Mouse (Mus musculus): ENCODE results near the gene Dock10. TPM values are rescaled to one million over a fixed set of nuclear protein-coding genes. Genes with fewer than 3 reads are reported as not detected.
"Not testable (repeated sequence)": the region's sequence is repeated elsewhere in the genome, so short reads cannot be mapped to it uniquely, and the experiment has no call there.

Gene Dock10
- polyA plus RNA-seq, 1 experiment from 2014 or later, result 3.5 TPM

- H3K4me3 ChIP-seq (replicated peaks), result no peak overlapping the region
- 0 out of 2 replicates have a peak, but pooled peaks cover 3% of the 10 kb centered on the region for H3K4me1 ChIP-seq (replicated peaks)
- no peak overlapping the region for H3K4me2 ChIP-seq (replicated peaks)
- H3K9ac ChIP-seq, result no peak overlapping the region
- H3K27me3 ChIP-seq (replicated peaks), result peaks cover 17% of the 10 kb centered on the region
- WGBS, result 78% methylated on average over 7 of the region's 7 CpGs
- ATAC-seq, result no peak
- no peaks in the 10 kb centered on the region for H3K36me3 ChIP-seq
- no peak overlapping the region for H3K27ac ChIP-seq
- no peaks in the 10 kb centered on the region for H3K9me3 ChIP-seq
Observed at GRCm38 (mm10) chr1:80755296-80756059, 2.8 kb downstream of the Dock10 start.

- not testable (repeated sequence) for ATAC-seq
Observed at GRCm38 (mm10) chr1:80749122-80749521, 9.2 kb downstream of the Dock10 start.

GRCm38 (mm10) chr1:80746691-80747463 lies 11.4 kb downstream of the Dock10 start:
- no peak overlapping the region for H3K27ac ChIP-seq
- no peaks in the 10 kb centered on the region for H3K27me3 ChIP-seq (replicated peaks)
- H3K9me3 ChIP-seq, result no peaks in the 10 kb centered on the region
- ATAC-seq, result no peak
- H3K4me1 ChIP-seq (replicated peaks), result no peaks in the 10 kb centered on the region
- H3K4me3 ChIP-seq (replicated peaks), result no peak overlapping the region
- H3K4me2 ChIP-seq (replicated peaks), result no peak overlapping the region
- no peak overlapping the region for H3K9ac ChIP-seq
- no peaks in the 10 kb centered on the region for H3K36me3 ChIP-seq
- 58% methylated on average over 2 of the region's 2 CpGs for WGBS

More at GRCm38 (mm10) chr1:80749122-80749521, 9.2 kb downstream of the Dock10 start:
- not testable (repeated sequence) for H3K4me2 ChIP-seq (replicated peaks); H3K4me1 ChIP-seq (replicated peaks); H3K27me3 ChIP-seq (replicated peaks); H3K9ac ChIP-seq; H3K27ac ChIP-seq; H3K36me3 ChIP-seq; H3K4me3 ChIP-seq (replicated peaks); H3K9me3 ChIP-seq
- whole genome bisulfite sequencing, result 83% methylated on average over 2 of the region's 2 CpGs

GRCm38 (mm10) chr1:80746195-80746594 lies 12.1 kb downstream of the Dock10 start:
- H3K4me2 ChIP-seq (replicated peaks), result no peak overlapping the region
- no peaks in the 10 kb centered on the region for H3K27me3 ChIP-seq (replicated peaks)
- 72% methylated on average over 6 of the region's 6 CpGs for WGBS
- ATAC-seq, result no peak
- H3K4me1 ChIP-seq (replicated peaks), result no peaks in the 10 kb centered on the region
- no peak overlapping the region for H3K27ac ChIP-seq
- no peaks in the 10 kb centered on the region for H3K9me3 ChIP-seq
- H3K4me3 ChIP-seq (replicated peaks), result no peak overlapping the region
- H3K36me3 ChIP-seq, result no peaks in the 10 kb centered on the region
- H3K9ac ChIP-seq, result no peak overlapping the region

- H3K9me3 ChIP-seq, result no peaks in the 10 kb centered on the region
- H3K9ac ChIP-seq, result no peak overlapping the region
- no peak overlapping the region for H3K27ac ChIP-seq
- H3K4me3 ChIP-seq (replicated peaks), result no peak overlapping the region
- no peak for ATAC-seq
- no peak overlapping the region for H3K4me2 ChIP-seq (replicated peaks)
- H3K4me1 ChIP-seq (replicated peaks), result no peaks in the 10 kb centered on the region
- H3K36me3 ChIP-seq, result no peaks in the 10 kb centered on the region
- no peaks in the 10 kb centered on the region for H3K27me3 ChIP-seq (replicated peaks)
- 50% methylated on average over 1 of the region's 1 CpGs for WGBS
Observed at GRCm38 (mm10) chr1:80739472-80739871, 18.9 kb downstream of the Dock10 start.

GRCm38 (mm10) chr1:80737812-80738391 lies 20.4 kb downstream of the Dock10 start:
- WGBS, result 72% methylated on average over 5 of the region's 5 CpGs
- no peak for ATAC-seq
- Histone ChIP-seq H3K4me2 (replicated peaks) (no peak overlapping the region), H3K27me3 (replicated peaks) (no peaks in the 10 kb centered on the region), H3K9me3 (no peaks in the 10 kb centered on the region), H3K36me3 (no peaks in the 10 kb centered on the region), H3K27ac (no peak overlapping the region), H3K9ac (no peak overlapping the region), H3K4me3 (replicated peaks) (no peak overlapping the region), H3K4me1 (replicated peaks) (no peaks in the 10 kb centered on the region)

- Histone ChIP-seq H3K9ac (no peak overlapping the region), H3K36me3 (no peaks in the 10 kb centered on the region), H3K27ac (no peak overlapping the region), H3K27me3 (replicated peaks) (no peaks in the 10 kb centered on the region), H3K4me1 (replicated peaks) (no peaks in the 10 kb centered on the region), H3K9me3 (no peaks in the 10 kb centered on the region), H3K4me2 (replicated peaks) (no peak overlapping the region), H3K4me3 (replicated peaks) (no peak overlapping the region)
- ATAC-seq, result no peak
- 84% methylated on average over 5 of the region's 5 CpGs for WGBS
Observed at GRCm38 (mm10) chr1:80730582-80730981, 27.7 kb downstream of the Dock10 start.

GRCm38 (mm10) chr1:80730174-80730573 lies 28.2 kb downstream of the Dock10 start:
- no peaks in the 10 kb centered on the region for H3K36me3 ChIP-seq
- H3K4me3 ChIP-seq (replicated peaks), result no peak overlapping the region
- no peaks in the 10 kb centered on the region for H3K27me3 ChIP-seq (replicated peaks)
- no peaks in the 10 kb centered on the region for H3K9me3 ChIP-seq
- no peak for ATAC-seq
- no peak overlapping the region for H3K27ac ChIP-seq
- WGBS, result 88% methylated on average over 4 of the region's 4 CpGs
- no peak overlapping the region for H3K9ac ChIP-seq
- no peaks in the 10 kb centered on the region for H3K4me1 ChIP-seq (replicated peaks)
- no peak overlapping the region for H3K4me2 ChIP-seq (replicated peaks)

- WGBS, result 50% methylated on average over 1 of the region's 1 CpGs
- Histone ChIP-seq H3K4me1 (replicated peaks) (no peaks in the 10 kb centered on the region), H3K27me3 (replicated peaks) (no peaks in the 10 kb centered on the region), H3K36me3 (no peaks in the 10 kb centered on the region), H3K27ac (no peak overlapping the region), H3K9ac (no peak overlapping the region), H3K4me2 (replicated peaks) (no peak overlapping the region), H3K4me3 (replicated peaks) (no peak overlapping the region), H3K9me3 (no peaks in the 10 kb centered on the region)
- ATAC-seq, result no peak
Observed at GRCm38 (mm10) chr1:80728183-80728582, 30.1 kb downstream of the Dock10 start.

- H3K36me3 ChIP-seq, result no peaks in the 10 kb centered on the region
- 79% methylated on average over 4 of the region's 4 CpGs for WGBS
- H3K4me1 ChIP-seq (replicated peaks), result no peaks in the 10 kb centered on the region
- no peaks in the 10 kb centered on the region for H3K27me3 ChIP-seq (replicated peaks)
- H3K9ac ChIP-seq, result no peak overlapping the region
- no peak overlapping the region for H3K4me3 ChIP-seq (replicated peaks)
- H3K9me3 ChIP-seq, result no peaks in the 10 kb centered on the region
- ATAC-seq, result no peak
- H3K27ac ChIP-seq, result no peak overlapping the region
- no peak overlapping the region for H3K4me2 ChIP-seq (replicated peaks)
Observed at GRCm38 (mm10) chr1:80727403-80727802, 30.9 kb downstream of the Dock10 start.

GRCm38 (mm10) chr1:80722647-80723046 lies 35.7 kb downstream of the Dock10 start:
- 41% methylated on average over 4 of the region's 4 CpGs for WGBS
- H3K4me2 ChIP-seq (replicated peaks), result no peak overlapping the region
- no peak overlapping the region for H3K27ac ChIP-seq
- no peaks in the 10 kb centered on the region for H3K4me1 ChIP-seq (replicated peaks)
- no peak overlapping the region for H3K9ac ChIP-seq
- no peaks in the 10 kb centered on the region for H3K9me3 ChIP-seq
- no peak for ATAC-seq
- no peaks in the 10 kb centered on the region for H3K27me3 ChIP-seq (replicated peaks)
- H3K36me3 ChIP-seq, result no peaks in the 10 kb centered on the region
- no peak overlapping the region for H3K4me3 ChIP-seq (replicated peaks)

GRCm38 (mm10) chr1:80722001-80722400 lies 36.3 kb downstream of the Dock10 start:
- H3K9ac ChIP-seq, result no peak overlapping the region
- no peaks in the 10 kb centered on the region for H3K4me1 ChIP-seq (replicated peaks)
- 60% methylated on average over 1 of the region's 1 CpGs for WGBS
- no peak for ATAC-seq
- H3K4me2 ChIP-seq (replicated peaks), result no peak overlapping the region
- no peaks in the 10 kb centered on the region for H3K36me3 ChIP-seq
- no peaks in the 10 kb centered on the region for H3K27me3 ChIP-seq (replicated peaks)
- no peak overlapping the region for H3K27ac ChIP-seq
- no peaks in the 10 kb centered on the region for H3K9me3 ChIP-seq
- no peak overlapping the region for H3K4me3 ChIP-seq (replicated peaks)
